Mouse (Mus musculus) megakaryocyte, embryonic 14.5 days (primary cell): ENCODE measurements at regions not wholly inside any gene's neighbourhood (a gene's known extent, or its start where the extent isn't known, plus 50 kb on each side); places are given as distances from the start of the nearest gene placed in this dataset.

Source experiments
- H3K27me3 ChIP-seq: replicated peaks from 2 replicates; pipeline ENCODE3; 2012; ENCODE audit warnings: inconsistent platforms
- H3K36me3 ChIP-seq: replicated peaks from 2 replicates; pipeline ENCODE3; 2012; ENCODE audit warnings: low read length, inconsistent platforms, mixed read lengths
- H3K4me1 ChIP-seq: 2 replicates; pipeline ENCODE4 v1.6.1; 2012; ENCODE audit warnings: inconsistent platforms
- H3K4me3 ChIP-seq: replicated peaks from 2 replicates; pipeline ENCODE3; 2012; ENCODE audit warnings: moderate library complexity, mild to moderate bottlenecking, inconsistent platforms
- H3K9me3 ChIP-seq: 2 replicates; pipeline ENCODE4 v1.6.1; 2012; ENCODE audit warnings: inconsistent platforms
- FLI1 ChIP-seq: IDR thresholded peaks from 2 replicates; pipeline ENCODE4 v1.6.1; 2012; ENCODE audit warnings: low read length, inconsistent platforms, mixed read lengths
- GATA1 ChIP-seq: IDR thresholded peaks from 3 replicates; pipeline ENCODE4 v1.6.1; 2012; ENCODE audit warnings: mixed read lengths, low read length, inconsistent platforms, borderline replicate concordance

GRCm38 (mm10) chr17:47115754-47116153 lies 105.4 kb upstream of the Ubr2 start:
- H3K36me3 ChIP-seq, result no peaks in the 10 kb centered on the region
- peaks cover 7% of the 10 kb centered on the region for H3K9me3 ChIP-seq
- peaks cover 6% of the 10 kb centered on the region; the same call in 1 of the 2 replicates for H3K4me1 ChIP-seq
- TF ChIP-seq FLI1, result no peak
- TF ChIP-seq GATA1, result no peak
- peaks cover 7% of the 10 kb centered on the region for H3K27me3 ChIP-seq
- H3K4me3 ChIP-seq, result no peak overlapping the region

GRCm38 (mm10) chr17:47115141-47115540 lies 104.8 kb upstream of the Ubr2 start:
- no peaks in the 10 kb centered on the region for H3K36me3 ChIP-seq
- H3K4me3 ChIP-seq, result no peak overlapping the region
- H3K4me1 ChIP-seq, result peaks cover 3% of the 10 kb centered on the region; the same call in 1 of the 2 replicates
- TF ChIP-seq GATA1 (no peak), FLI1 (no peak)
- peaks cover 7% of the 10 kb centered on the region for H3K9me3 ChIP-seq
- peaks cover 4% of the 10 kb centered on the region for H3K27me3 ChIP-seq

GRCm38 (mm10) chr17:47114736-47115135 lies 104.4 kb upstream of the Ubr2 start:
- H3K4me3 ChIP-seq, result no peak overlapping the region
- peaks cover 3% of the 10 kb centered on the region; the same call in 1 of the 2 replicates for H3K4me1 ChIP-seq
- H3K9me3 ChIP-seq, result peaks cover 7% of the 10 kb centered on the region
- TF ChIP-seq GATA1, result no peak
- TF ChIP-seq FLI1, result no peak
- peaks cover 4% of the 10 kb centered on the region for H3K27me3 ChIP-seq
- no peaks in the 10 kb centered on the region for H3K36me3 ChIP-seq

- TF ChIP-seq FLI1, result no peak
- TF ChIP-seq GATA1, result no peak
- Histone ChIP-seq H3K4me1 (peaks cover 3% of the 10 kb centered on the region; the same call in 1 of the 2 replicates), H3K27me3 (peaks cover 4% of the 10 kb centered on the region), H3K36me3 (no peaks in the 10 kb centered on the region), H3K4me3 (no peak overlapping the region), H3K9me3 (peaks cover 7% of the 10 kb centered on the region)
Measured at GRCm38 (mm10) chr17:47112556-47113225, 102.3 kb upstream of the Ubr2 start.

- TF ChIP-seq GATA1 (no peak), FLI1 (no peak)
- Histone ChIP-seq H3K9me3 (peaks cover 7% of the 10 kb centered on the region), H3K36me3 (no peaks in the 10 kb centered on the region), H3K27me3 (peaks cover 4% of the 10 kb centered on the region), H3K4me1 (peaks cover 2% of the 10 kb centered on the region; the same call in 1 of the 2 replicates), H3K4me3 (no peak overlapping the region)
Measured at GRCm38 (mm10) chr17:47110836-47111235, 100.5 kb upstream of the Ubr2 start.

GRCm38 (mm10) chr17:47104328-47104727 lies 94.0 kb upstream of the Ubr2 start:
- Histone ChIP-seq H3K36me3 (no peaks in the 10 kb centered on the region), H3K9me3 (peaks cover 9% of the 10 kb centered on the region)
- TF ChIP-seq FLI1 (no peak), GATA1 (no peak)

GRCm38 (mm10) chr17:47095191-47095590 lies 84.8 kb upstream of the Ubr2 start:
- TF ChIP-seq FLI1, result no peak
- TF ChIP-seq GATA1, result no peak
- Histone ChIP-seq H3K36me3 (no peaks in the 10 kb centered on the region), H3K27me3 (peaks cover 9% of the 10 kb centered on the region), H3K4me1 (no peaks in the 10 kb centered on the region), H3K4me3 (no peak overlapping the region), H3K9me3 (peaks cover 16% of the 10 kb centered on the region)

More at GRCm38 (mm10) chr17:47104328-47104727, 94.0 kb upstream of the Ubr2 start:
- H3K27me3 ChIP-seq, result no peaks in the 10 kb centered on the region
- H3K4me3 ChIP-seq, result no peak overlapping the region
- no peaks in the 10 kb centered on the region for H3K4me1 ChIP-seq

- TF ChIP-seq GATA1 (no peak), FLI1 (no peak)
- H3K36me3 ChIP-seq, result no peaks in the 10 kb centered on the region
- peaks cover 4% of the 10 kb centered on the region for H3K27me3 ChIP-seq
Measured at GRCm38 (mm10) chr17:47092076-47092475, 81.7 kb upstream of the Ubr2 start.

GRCm38 (mm10) chr17:47089769-47090168 lies 79.4 kb upstream of the Ubr2 start:
- H3K4me3 ChIP-seq, result no peak overlapping the region
- H3K9me3 ChIP-seq, result peaks cover 39% of the 10 kb centered on the region
- H3K4me1 ChIP-seq, result no peaks in the 10 kb centered on the region
- H3K27me3 ChIP-seq, result peaks cover 1% of the 10 kb centered on the region
- no peak for TF ChIP-seq GATA1
- no peaks in the 10 kb centered on the region for H3K36me3 ChIP-seq

More at GRCm38 (mm10) chr17:47092076-47092475, 81.7 kb upstream of the Ubr2 start:
- no peaks in the 10 kb centered on the region for H3K4me1 ChIP-seq
- no peak overlapping the region for H3K4me3 ChIP-seq
- H3K9me3 ChIP-seq, result peaks cover 34% of the 10 kb centered on the region

- Histone ChIP-seq H3K4me3 (no peak overlapping the region), H3K36me3 (no peaks in the 10 kb centered on the region), H3K4me1 (no peaks in the 10 kb centered on the region), H3K27me3 (peaks cover 14% of the 10 kb centered on the region), H3K9me3 (peaks cover 22% of the 10 kb centered on the region)
- no peak for TF ChIP-seq GATA1
- no peak for TF ChIP-seq FLI1
Measured at GRCm38 (mm10) chr17:47069206-47069605, 58.9 kb upstream of the Ubr2 start.
